Mouse (Mus musculus) heart, postnatal 25 days (tissue): ENCODE results near the gene Sirt5. TPM values are rescaled to one million over a fixed set of nuclear protein-coding genes. Genes with fewer than 3 reads are reported as not detected.

ENCODE experiments used
- DNase-seq: peaks from one replicate; pipeline ENCODE4 v3.0.0; 2022; ENCODE audit warnings: low spot score
- intact Hi-C: fragments of 180-260 bp; cut with DNase I; formaldehyde crosslinking; loops from one replicate; pipeline ENCODE4 v1.15.1; 2025
- total RNA-seq, 2 experiments: library from RNA; stranded (reverse); gene quantifications; 2 replicates each; pipeline ENCODE4 v1.2.3; 2021

Sirt5 gene
- total RNA-seq, 2 experiments from 2014 or later = 55.0 to 55.2 TPM

GRCm38 (mm10) chr13:43370063-43370462, 4.8 kb downstream of the Sirt5 start:
- DNase-seq = no peak
- intact Hi-C loops = no loop called here

GRCm38 (mm10) chr13:43372892-43373291, 7.6 kb downstream of the Sirt5 start:
- no peak for DNase-seq
- intact Hi-C loops = no loop called here

DNA sequence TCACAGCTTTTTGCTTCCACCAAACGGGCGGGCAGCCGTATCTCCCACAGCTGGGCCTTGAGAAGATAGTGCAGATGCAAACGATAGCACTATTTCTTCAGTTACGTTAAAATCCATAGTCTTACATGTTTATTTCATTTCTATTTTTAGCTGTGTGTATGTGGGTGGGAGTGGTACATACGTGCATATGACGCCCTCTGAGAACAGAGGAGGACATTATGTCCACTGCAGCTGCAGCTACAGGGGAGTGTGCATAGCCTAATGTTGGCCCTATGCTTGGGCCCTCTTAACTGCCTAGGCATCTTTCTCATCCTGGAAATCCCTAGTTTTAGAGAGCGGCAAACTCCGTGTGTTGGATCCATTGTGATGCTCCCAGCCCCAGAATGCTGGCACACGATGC, 8.9 kb downstream of the Sirt5 start:
- intact Hi-C loops = no loop called here
- no peak for DNase-seq

DNA sequence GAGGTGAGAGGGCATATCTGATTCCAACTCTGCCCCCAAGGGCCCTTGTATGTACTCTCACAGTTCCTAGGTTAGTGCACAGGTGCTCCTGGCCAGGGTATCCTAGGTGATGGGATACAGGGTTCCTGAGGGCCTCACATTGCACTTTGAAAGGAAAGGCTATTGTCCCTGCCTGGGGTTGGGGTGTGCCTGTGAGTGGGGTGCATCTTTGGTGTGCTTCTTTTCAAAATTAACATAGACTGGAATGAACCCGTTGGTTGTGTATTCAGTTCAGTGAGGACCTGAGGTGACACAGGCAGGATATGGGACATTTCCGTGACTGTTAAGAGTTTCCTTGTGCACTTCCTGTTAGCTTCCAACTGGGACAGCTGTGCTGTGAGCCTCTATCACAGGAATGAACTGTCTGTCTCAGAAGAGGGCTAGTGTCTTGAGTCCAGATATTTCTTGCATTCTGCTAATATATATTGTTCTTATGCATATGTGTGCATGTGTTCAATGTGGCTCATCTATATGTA, 9.7 kb downstream of the Sirt5 start:
- intact Hi-C loops = no loop called here
- no peak for DNase-seq

DNA sequence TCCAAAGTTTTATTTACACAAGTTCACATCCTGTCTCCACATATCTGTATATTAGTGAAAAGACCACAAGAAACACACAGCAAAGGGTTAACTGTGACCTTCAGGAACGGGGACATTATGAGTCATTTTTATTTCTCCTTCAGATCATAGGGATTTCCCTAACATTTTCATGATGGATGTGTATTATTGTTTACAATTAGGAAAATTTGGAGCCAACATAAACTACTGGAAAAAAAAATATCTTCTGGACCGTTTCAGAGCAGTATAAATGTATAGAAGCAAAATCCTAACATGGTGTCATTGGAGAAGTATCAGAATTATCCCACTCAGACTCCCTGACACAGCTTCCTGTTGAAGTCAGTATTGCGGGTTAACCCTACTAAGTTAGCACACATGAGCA, 14.7 kb downstream of the Sirt5 start:
- no peak for DNase-seq
- intact Hi-C loops = no loop called here

DNA sequence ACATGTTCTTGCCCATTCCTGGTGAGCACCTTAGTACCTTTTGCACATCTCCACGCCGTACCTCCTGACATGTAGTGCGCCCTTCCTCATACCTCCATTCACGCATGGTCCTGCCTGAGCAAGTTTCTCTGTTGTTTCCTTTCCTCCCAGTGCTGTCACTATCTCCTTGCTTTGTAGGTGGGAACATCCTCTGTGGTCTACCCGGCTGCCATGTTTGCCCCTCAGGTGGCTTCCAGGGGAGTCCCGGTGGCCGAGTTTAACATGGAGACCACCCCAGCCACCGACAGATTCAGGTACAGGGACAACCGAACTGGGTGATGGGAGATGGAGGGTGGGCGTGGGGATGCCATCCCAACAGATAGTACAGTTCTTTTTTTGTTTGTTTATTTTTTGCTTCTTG, 20.0 kb downstream of the Sirt5 start:
- intact Hi-C loops = no loop called here
- no peak for DNase-seq

DNA sequence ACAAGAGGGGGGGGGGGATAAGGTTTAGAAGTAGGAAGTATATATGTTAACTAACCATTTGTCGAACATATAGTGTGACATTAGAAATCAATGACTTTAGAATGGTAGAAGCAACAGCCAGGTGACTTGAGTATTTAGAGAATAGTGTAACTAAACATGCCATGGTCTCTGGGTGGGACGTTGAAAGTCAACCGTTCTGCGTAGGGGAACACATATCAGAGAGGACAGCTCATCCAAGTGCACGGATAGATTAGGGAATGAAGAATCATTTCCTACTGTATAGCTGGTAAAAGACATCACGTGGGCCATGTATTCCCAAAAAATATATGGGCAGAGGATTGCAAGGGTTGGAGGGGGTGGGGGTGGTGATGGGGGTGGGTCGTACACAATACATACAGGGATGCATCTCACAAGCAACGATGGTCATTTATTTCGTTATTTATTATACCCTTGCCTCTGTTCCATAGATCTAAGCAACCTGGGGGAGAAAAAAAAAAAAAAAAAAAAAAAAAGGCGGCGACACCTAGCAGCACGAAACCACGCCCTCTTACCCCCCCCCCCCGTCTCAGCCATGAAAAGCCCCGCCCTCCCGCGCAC, 32.5 kb downstream of the Sirt5 start:
- no peak for DNase-seq
- intact Hi-C loops = loop anchor here (5.0 kb wide), 4 partner anchors 85 to 215 kb away; partner anchors contain the start of genes Gfod1 and Ranbp9

DNA sequence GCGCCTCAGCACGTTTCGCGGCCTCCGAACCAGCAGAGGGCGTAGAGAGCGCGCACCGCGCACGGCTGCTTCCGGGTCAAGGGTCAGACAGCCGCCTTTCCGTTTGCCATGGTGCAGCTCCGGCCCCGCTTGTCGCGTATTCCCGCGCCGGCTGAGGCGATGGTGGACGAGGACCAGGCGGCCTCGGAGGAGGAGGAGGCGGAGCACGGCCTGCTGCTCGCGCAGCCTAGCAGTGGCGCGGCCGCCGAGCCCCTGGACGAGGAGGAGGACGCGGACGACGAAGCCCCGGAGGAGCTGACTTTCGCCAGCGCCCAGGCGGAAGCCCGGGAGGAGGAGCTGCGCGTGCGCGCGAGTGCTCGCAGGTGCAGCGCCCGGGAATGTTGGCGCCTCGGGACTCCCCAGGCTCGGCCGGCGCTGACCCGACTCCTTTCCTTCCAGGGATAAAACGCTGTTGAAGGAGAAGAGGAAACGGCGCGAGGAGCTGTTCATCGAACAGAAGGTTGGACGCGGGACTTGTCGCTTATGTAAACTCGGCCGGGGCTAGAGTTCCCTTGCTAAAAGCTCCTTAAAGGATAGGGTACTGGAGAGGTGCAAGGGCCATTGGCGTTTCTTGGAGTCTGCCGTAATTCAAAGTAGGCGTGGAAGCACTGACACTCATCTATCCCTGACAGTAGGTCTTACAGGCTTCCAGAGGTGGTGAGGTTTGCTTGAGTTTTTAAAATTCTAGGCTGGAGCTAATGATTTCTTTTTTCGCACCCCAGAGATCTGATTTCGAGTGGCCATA, 33.2 kb downstream of the Sirt5 start, which contains the start of gene Nol7:
TSS of gene Nol7 (plus strand) at position 94 of the 784 bp plus-strand sequence.
- DNase-seq = peak; percentile 91
- intact Hi-C loops = loop anchor here (5.0 kb wide), 4 partner anchors 84 to 216 kb away; partner anchors contain the start of genes Gfod1 and Ranbp9

DNA sequence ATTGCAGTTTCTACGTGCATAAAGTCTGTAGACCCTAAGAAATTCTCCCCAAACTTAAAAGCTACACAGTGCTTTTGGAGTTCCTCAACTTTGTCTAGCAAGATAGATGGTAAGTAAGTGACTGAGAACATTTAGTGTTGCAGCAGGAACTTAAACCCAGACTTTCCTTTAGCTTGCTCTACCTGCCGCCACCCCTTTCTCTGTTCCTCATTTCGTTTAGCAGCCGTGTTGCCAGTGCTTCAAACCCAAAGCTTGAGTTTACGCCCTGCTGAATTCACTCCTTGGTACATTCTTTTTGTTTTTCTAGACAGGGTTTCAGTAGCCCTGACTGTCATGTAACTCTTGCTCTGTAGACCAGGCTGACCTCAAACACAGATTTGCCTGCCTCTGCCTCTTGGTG, 34.3 kb downstream of the Sirt5 start:
- intact Hi-C loops = loop anchor here (5.0 kb wide), 4 partner anchors 83 to 217 kb away; partner anchors contain the start of genes Gfod1 and Ranbp9
- DNase-seq = no peak

GRCm38 (mm10) chr13:43412311-43412710, 47.0 kb downstream of the Sirt5 start:
- DNase-seq = no peak
- intact Hi-C loops = no loop called here

DNA sequence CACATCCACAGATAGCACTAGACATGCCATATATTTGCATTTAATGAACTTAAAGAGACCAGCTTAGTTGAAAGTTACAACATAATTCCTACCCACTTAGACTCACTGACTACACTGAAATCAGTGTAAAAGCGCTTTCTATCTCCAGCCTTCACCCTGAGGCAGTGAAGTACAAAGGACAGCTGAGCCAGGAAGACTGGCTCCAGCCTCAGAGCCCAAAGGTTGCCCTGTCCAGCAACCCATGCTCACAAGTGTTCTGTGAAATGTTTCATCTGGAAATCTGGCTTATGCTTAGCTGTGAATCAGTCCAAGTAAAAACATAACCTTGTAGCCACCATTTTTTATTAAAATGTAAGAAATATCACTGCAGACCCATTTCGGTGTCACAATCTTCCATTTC, 48.3 kb downstream of the Sirt5 start:
- no peak for DNase-seq
- intact Hi-C loops = no loop called here

DNA sequence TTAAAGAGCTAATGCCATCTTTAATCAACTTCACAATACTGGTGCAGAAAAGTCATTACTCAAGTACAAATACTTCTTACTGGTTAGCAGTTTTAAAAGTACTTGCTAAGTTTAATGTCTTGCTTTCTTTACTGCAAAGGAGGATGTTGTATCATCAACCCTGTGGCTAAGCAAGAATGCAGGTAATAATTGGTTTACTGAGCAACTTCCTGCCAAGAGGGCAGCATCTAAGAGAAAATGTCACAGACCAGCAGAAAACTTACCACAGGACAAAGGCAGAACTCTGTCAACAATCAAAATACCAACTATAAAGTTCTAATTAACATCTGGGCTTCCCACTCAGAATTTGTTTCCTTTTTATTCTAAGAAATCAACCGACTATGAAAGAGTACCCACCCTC, 50.0 kb downstream of the Sirt5 start:
- no peak for DNase-seq
- intact Hi-C loops = no loop called here

GRCm38 (mm10) chr13:43428436-43428835, 63.1 kb downstream of the Sirt5 start:
- intact Hi-C loops = loop anchor here (5.0 kb wide), 1 partner anchor 44 kb away; no protein-coding TSS in a partner anchor
- no peak for DNase-seq

DNA sequence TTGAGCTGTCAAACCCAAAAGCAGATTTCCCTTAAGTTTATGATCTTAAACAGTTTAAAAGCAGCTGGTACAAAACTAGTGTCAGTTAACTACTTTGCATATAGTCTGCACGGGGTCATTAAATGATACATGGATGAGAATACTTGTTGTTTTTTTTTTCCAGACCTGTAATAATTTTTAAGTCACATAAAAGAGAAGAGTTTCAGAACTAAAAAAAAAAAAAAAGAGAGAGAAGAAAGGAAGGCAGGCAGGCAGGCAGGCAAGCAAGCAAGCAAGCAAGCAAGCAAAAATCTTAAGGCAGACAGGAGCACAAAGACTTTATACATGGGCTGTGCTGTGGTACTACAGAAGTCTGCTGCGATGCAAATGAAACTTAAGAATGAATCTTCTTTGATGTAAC, 68.1 kb downstream of the Sirt5 start:
- intact Hi-C loops = no loop called here
- DNase-seq = no peak

- no peak for DNase-seq
- intact Hi-C loops = no loop called here
These were observed 75.1 kb downstream of the Sirt5 start for GRCm38 (mm10) chr13:43440376-43440775.

DNA sequence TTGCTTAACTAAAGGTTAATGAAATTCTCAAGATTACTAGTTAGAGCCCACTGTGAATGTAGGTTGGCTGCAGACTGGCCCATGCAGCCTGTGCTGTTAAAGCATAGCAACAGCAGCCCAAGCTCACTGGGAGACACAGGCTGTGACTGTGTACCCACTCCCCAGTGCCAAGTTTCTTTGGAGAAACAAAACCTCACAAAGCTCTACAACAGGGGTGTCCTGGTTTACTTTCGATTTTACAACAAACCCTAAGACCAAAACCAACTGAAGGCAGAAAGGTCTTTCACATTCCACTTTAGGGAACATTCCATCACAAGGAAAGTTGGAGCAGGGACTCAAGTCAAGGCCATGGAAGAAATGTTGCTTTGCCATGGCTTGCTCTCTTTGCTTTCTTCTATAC, 77.3 kb downstream of the Sirt5 start:
- intact Hi-C loops = no loop called here
- no peak for DNase-seq

DNA sequence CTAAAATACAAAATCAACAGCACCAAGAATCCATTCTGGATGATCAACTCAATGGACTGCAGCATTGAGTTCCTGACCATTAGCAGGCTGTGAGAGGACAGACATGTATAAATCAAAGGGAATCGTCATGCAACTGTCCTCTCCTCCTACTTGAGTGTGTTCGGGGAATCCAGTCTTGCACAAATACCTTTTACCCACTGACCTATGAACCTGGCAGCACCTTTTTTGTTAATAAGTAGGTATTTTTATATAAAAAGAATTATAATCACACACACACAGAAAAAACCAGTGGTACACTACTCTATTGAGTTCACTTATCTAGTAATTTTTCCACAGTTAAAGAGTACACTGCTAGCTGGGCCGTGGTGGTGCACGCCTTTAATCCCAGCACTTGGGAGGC, 78.4 kb downstream of the Sirt5 start:
- intact Hi-C loops = no loop called here

DNA sequence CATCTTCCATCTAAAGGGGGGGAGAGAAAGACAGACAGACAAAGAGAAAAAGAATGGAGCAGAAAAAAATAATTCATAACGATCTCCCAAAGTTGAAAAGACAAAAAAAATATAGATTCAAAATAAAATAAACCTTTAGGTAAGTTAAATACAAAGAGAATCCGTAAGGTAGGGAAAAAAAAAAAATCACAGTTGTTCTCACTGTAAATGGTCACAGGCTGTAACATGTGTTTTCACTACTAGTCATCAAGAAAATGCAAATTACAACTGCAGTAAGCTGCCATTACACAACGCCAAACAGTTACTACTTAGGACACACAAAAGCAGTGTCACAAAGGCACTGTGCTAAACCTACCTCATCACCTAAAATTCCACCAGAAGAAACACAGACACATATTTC, 79.4 kb downstream of the Sirt5 start:
- no peak for DNase-seq
- intact Hi-C loops = no loop called here

More for the DNA sequence above, 78.4 kb downstream of the Sirt5 start:
- no peak for DNase-seq
